Mouse (Mus musculus) hindbrain, embryonic 14.5 days (tissue): Measurements from ENCODE around the gene Tomm20. TPM values are rescaled to one million over a fixed set of nuclear protein-coding genes. Genes with fewer than 3 reads are reported as not detected.

Source experiments
- ATAC-seq: fragments of 200-750 bp; cut with Nextera tagmentation; 2 replicates; pipeline ENCODE4 v1.8.0; 2017; ENCODE audit warnings: moderate number of reproducible peaks, mild to moderate bottlenecking, moderate TSS enrichment, moderate library complexity; ENCODE audit not compliant: low FRiP score
- DNase-seq: peaks from one replicate; pipeline ENCODE4 v3.0.0-alpha.2; 2015; ENCODE audit warnings: low spot score
- H3K27ac ChIP-seq: fragments of 300-500 bp; sonication (generic); 2 replicates; pipeline ENCODE4 v1.5.1; 2014; ENCODE audit warnings: mild to moderate bottlenecking, moderate library complexity
- H3K27me3 ChIP-seq: fragments of 300-500 bp; sonication (generic); 2 replicates; pipeline ENCODE4 v1.6.1; 2014; ENCODE audit warnings: mild to moderate bottlenecking, low read length, mixed read lengths; ENCODE audit not compliant: control insufficient read depth, insufficient read depth
- H3K36me3 ChIP-seq: fragments of 300-500 bp; sonication (generic); replicated peaks from 2 replicates; pipeline ENCODE4 v1.6.1; 2014; ENCODE audit not compliant: control insufficient read depth, insufficient read depth
- H3K4me1 ChIP-seq: fragments of 300-500 bp; sonication (generic); replicated peaks from 2 replicates; pipeline ENCODE4 v1.6.1; 2014; ENCODE audit warnings: antibody characterized with exemption, low read length, mixed read lengths; ENCODE audit not compliant: control insufficient read depth, insufficient read depth
- H3K4me2 ChIP-seq: fragments of 300-500 bp; sonication (generic); replicated peaks from 2 replicates; pipeline ENCODE4 v1.6.1; 2014; ENCODE audit warnings: mild to moderate bottlenecking, moderate library complexity
- H3K4me3 ChIP-seq: fragments of 300-500 bp; sonication (generic); replicated peaks from 2 replicates; pipeline ENCODE4 v1.5.1; 2014; ENCODE audit warnings: mild to moderate bottlenecking, low read length
- H3K9ac ChIP-seq: fragments of 300-500 bp; sonication (generic); 2 replicates; pipeline ENCODE4 v1.6.1; 2014
- H3K9me3 ChIP-seq: fragments of 300-500 bp; sonication (generic); 2 replicates; pipeline ENCODE4 v1.6.1; 2016; ENCODE audit warnings: low read length; ENCODE audit not compliant: control insufficient read depth
- WGBS: fragments of 180-500 bp; shearing (Covaris S2); extraction: QIAGEN DNeasy Blood & Tissue Kit; methylation state at CpG from one replicate; pipeline ENCODE4 v1.1.7; 2014; 5-methylcytosine and 5-hydroxymethylcytosine counted together
- polyA plus RNA-seq: library from polyadenylated mRNA; unstranded; fragments of >200 nt; fragmentation: Nextera tagmentation; extraction: Ambion mirVana; gene quantifications from 2 replicates; pipeline ENCODE4 v1.2.1, GENCODE M21; 2014

Tomm20 gene
- polyA plus RNA-seq, 1 experiment from 2014 or later: 216 TPM

- Histone ChIP-seq H3K9ac (no peak overlapping the region), H3K27ac (no peak overlapping the region), H3K9me3 (no peaks in the 10 kb centered on the region), H3K4me1 (no peaks in the 10 kb centered on the region), H3K36me3 (peaks cover 26% of the 10 kb centered on the region), H3K4me2 (no peak overlapping the region), H3K27me3 (no peaks in the 10 kb centered on the region), H3K4me3 (no peak overlapping the region)
- DNase-seq (no peak), ATAC-seq (no peak)
- 61% methylated on average over 1 of the region's 1 CpGs for WGBS
These were observed 18.6 kb downstream of the Tomm20 start for GRCm38 (mm10) chr8:126927058-126927457.

- no peak overlapping the region for H3K4me3 ChIP-seq
- DNase-seq (no peak), ATAC-seq (no peak)
- no peak overlapping the region for H3K27ac ChIP-seq
- peaks cover 8% of the 10 kb centered on the region; the same call in 1 of the 2 replicates for H3K36me3 ChIP-seq
- no peaks in the 10 kb centered on the region for H3K4me1 ChIP-seq
- H3K27me3 ChIP-seq: no peaks in the 10 kb centered on the region
- H3K9ac ChIP-seq: no peak overlapping the region
- H3K4me2 ChIP-seq: no peak overlapping the region
- no peaks in the 10 kb centered on the region for H3K9me3 ChIP-seq
- 92% methylated on average over 7 of the region's 7 CpGs for WGBS
These were observed 22.7 kb downstream of the Tomm20 start for GRCm38 (mm10) chr8:126922981-126923380.

- H3K4me3 ChIP-seq: no peak overlapping the region
- H3K27me3 ChIP-seq: no peaks in the 10 kb centered on the region
- no peaks in the 10 kb centered on the region for H3K9me3 ChIP-seq
- no peak overlapping the region for H3K9ac ChIP-seq
- peaks cover 5% of the 10 kb centered on the region; the same call in 1 of the 2 replicates for H3K36me3 ChIP-seq
- H3K4me1 ChIP-seq: no peaks in the 10 kb centered on the region
- no peak overlapping the region for H3K27ac ChIP-seq
- no peak for ATAC-seq
- H3K4me2 ChIP-seq: no peak overlapping the region
- DNase-seq: no peak
- WGBS: 94% methylated on average over 3 of the region's 3 CpGs
These were observed 24.2 kb downstream of the Tomm20 start for GRCm38 (mm10) chr8:126921432-126921831.

GRCm38 (mm10) chr8:126920845-126921244, 24.8 kb downstream of the Tomm20 start:
- WGBS: 21% methylated on average over 3 of the region's 3 CpGs
- DNase-seq (peak; percentile 87), ATAC-seq (peak; percentile 79)
- Histone ChIP-seq H3K4me1 (no peaks in the 10 kb centered on the region), H3K9ac (no peak overlapping the region), H3K36me3 (no peaks in the 10 kb centered on the region), H3K9me3 (no peaks in the 10 kb centered on the region), H3K27ac (no peak overlapping the region), H3K4me2 (no peak overlapping the region), H3K27me3 (no peaks in the 10 kb centered on the region), H3K4me3 (no peak overlapping the region)

- H3K9me3 ChIP-seq: no peaks in the 10 kb centered on the region
- no peak overlapping the region for H3K27ac ChIP-seq
- no peak overlapping the region for H3K4me3 ChIP-seq
- no peak for ATAC-seq
- H3K9ac ChIP-seq: no peak overlapping the region
- H3K27me3 ChIP-seq: no peaks in the 10 kb centered on the region
- no peak overlapping the region for H3K4me2 ChIP-seq
- no peak for DNase-seq
- 89% methylated on average over 6 of the region's 6 CpGs for WGBS
- no peaks in the 10 kb centered on the region for H3K4me1 ChIP-seq
- H3K36me3 ChIP-seq: no peaks in the 10 kb centered on the region
These were observed 25.3 kb downstream of the Tomm20 start for GRCm38 (mm10) chr8:126920386-126920785.

- ATAC-seq: no peak
These were observed 25.9 kb downstream of the Tomm20 start for GRCm38 (mm10) chr8:126919703-126920102.

GRCm38 (mm10) chr8:126919255-126919654, 26.4 kb downstream of the Tomm20 start:
- no peaks in the 10 kb centered on the region for H3K9me3 ChIP-seq
- no peak overlapping the region for H3K9ac ChIP-seq
- no peaks in the 10 kb centered on the region for H3K27me3 ChIP-seq
- no peak overlapping the region for H3K4me3 ChIP-seq
- ATAC-seq (no peak), DNase-seq (no peak)
- no peaks in the 10 kb centered on the region for H3K36me3 ChIP-seq
- no peak overlapping the region for H3K27ac ChIP-seq
- no peak overlapping the region for H3K4me2 ChIP-seq
- peaks cover 9% of the 10 kb centered on the region; the same call in 1 of the 2 replicates for H3K4me1 ChIP-seq
- whole genome bisulfite sequencing: 79% methylated on average over 2 of the region's 2 CpGs

More at GRCm38 (mm10) chr8:126919703-126920102, 25.9 kb downstream of the Tomm20 start:
- no peak for DNase-seq
- no peak overlapping the region for H3K9ac ChIP-seq
- H3K4me3 ChIP-seq: no peak overlapping the region
- H3K9me3 ChIP-seq: no peaks in the 10 kb centered on the region
- 94% methylated on average over 5 of the region's 5 CpGs for WGBS
- H3K4me2 ChIP-seq: no peak overlapping the region
- no peak overlapping the region for H3K27ac ChIP-seq
- H3K4me1 ChIP-seq: peaks cover 4% of the 10 kb centered on the region; the same call in 1 of the 2 replicates
- no peaks in the 10 kb centered on the region for H3K36me3 ChIP-seq
- no peaks in the 10 kb centered on the region for H3K27me3 ChIP-seq

- Histone ChIP-seq H3K9me3 (no peaks in the 10 kb centered on the region), H3K4me2 (no peak overlapping the region), H3K9ac (no peak overlapping the region), H3K4me3 (no peak overlapping the region), H3K27ac (no peak overlapping the region), H3K36me3 (no peaks in the 10 kb centered on the region), H3K4me1 (peaks cover 9% of the 10 kb centered on the region; the same call in 1 of the 2 replicates), H3K27me3 (no peaks in the 10 kb centered on the region)
- 88% methylated on average over 1 of the region's 1 CpGs for WGBS
- DNase-seq (no peak), ATAC-seq (no peak)
These were observed 27.3 kb downstream of the Tomm20 start for GRCm38 (mm10) chr8:126918356-126918755.

- Histone ChIP-seq H3K36me3 (no peaks in the 10 kb centered on the region), H3K4me3 (no peak overlapping the region), H3K9me3 (no peaks in the 10 kb centered on the region), H3K9ac (no peak overlapping the region), H3K4me2 (no peak overlapping the region), H3K27ac (no peak overlapping the region), H3K4me1 (peaks cover 16% of the 10 kb centered on the region; the same call in 1 of the 2 replicates), H3K27me3 (no peaks in the 10 kb centered on the region)
- no peak for DNase-seq
- ATAC-seq: no peak
- 67% methylated on average over 6 of the region's 6 CpGs for WGBS
These were observed 28.3 kb downstream of the Tomm20 start for GRCm38 (mm10) chr8:126917179-126917905.
